Mouse (Mus musculus) MN1 (cell line): ENCODE data around the gene Gripap1.

ENCODE experiments used
- DNase-seq: peaks from one replicate; pipeline ENCODE4 v3.0.0-alpha.2; 2016; ENCODE audit warnings: low spot score

Gene Gripap1

DNA sequence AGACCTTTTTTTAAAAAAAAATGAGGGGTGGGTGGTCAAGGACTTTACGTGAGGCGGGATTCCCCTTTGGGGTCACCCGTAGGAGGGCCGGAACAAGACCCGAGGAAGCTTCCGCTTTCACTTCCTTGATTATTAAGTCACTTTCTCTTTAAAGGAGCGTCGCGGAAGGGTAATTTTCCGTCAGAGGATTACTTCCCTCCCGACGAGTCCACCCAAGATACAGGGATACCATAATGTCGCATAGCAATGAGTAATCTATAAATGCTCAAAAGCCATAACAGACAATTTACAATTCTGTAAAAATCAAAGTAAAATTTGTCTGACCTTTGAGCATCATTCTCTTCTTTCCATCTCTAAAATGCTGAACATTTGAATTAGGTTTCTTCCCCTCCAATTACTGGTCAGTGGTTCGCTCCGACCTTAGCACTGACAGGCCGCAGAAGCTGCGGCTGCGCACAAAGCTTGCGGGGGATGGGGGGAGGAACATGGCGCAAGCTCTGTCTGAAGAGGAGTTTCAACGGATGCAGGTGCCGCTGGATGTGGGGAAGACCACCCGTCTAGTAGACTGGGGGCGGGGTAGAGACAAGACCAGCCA, at the start of gene Gripap1:
Gene Gripap1, plus strand, starts transcription at position 224 of the 595 bp plus-strand sequence.
- DNase-seq: peak; percentile 90

DNA sequence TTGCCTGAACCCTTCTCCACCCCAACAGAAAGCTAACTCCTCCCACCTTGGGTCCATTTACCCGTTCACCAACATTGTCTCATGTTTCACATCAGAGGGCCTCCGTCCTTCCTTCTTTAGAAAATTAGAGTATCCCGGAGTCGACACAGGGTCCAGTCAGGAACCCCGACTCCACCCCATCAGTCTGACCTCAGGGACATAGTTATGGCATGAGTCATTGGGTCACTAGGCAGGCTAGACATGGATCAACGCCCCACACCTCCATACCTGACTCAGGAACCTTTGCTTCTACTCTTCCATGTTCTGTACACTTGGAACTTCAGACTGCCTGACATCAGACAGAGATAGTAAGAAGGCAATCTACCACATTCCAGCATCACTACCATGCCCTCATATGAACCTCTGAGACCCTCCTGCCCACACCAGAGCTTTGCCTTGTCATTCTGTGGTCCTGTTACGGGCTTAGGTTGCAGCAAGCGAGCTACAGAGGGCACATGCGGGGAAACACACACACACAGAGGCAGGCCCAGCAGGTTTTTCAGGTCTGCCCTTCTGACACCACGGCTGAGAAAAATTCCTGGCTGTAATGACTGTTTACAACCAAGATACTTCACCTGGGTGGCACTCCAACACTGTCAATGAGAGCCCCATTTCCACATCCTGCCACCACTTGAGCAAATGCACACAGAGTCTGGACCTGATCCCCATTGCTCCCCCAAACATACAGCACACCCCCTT, 49.3 kb upstream of the Gripap1 start:
- DNase-seq: no peak

DNA sequence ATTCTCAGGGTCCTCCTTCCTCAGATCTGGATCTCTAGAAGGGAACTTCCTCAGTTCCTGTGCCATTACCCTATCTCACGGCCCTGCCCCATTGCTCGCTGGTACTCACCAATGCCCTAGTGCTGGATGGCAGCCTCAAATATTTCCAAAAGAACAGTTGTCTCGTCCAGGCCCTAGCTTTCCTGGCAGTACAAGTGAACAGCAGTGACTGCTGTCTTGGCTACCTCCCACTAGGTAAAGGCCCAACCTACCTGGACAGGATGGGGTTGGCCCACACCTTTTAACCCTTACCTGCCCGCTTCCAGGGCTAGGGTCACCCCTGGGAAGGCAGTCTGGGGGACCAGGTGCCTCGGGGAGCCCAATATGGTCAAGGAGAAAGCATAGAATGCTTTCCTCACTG, 48.5 kb upstream of the Gripap1 start:
- no peak for DNase-seq

DNA sequence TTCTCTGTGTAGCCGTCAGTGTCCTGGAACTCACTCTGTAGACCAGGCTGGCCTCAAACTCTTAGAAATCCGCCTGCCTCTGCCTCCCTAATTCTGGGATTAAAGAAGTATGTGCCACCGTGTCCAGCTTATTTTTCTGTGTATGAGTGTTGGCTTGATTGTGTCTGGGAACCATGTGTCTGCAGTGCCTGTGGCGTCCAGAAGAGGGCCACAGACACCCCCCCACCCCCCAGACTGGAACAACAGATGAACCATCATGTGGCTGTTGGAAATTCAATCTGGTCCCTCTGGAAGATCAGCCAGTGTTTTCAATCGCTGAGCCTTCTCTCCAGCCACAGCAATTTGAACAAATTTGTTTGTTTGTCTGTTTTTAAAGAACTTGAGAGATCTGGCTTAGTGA, 46.1 kb upstream of the Gripap1 start:
- no peak for DNase-seq

GRCm38 (mm10) chrX:7744940-7745339, 44.6 kb upstream of the Gripap1 start:
- DNase-seq: no peak

DNA sequence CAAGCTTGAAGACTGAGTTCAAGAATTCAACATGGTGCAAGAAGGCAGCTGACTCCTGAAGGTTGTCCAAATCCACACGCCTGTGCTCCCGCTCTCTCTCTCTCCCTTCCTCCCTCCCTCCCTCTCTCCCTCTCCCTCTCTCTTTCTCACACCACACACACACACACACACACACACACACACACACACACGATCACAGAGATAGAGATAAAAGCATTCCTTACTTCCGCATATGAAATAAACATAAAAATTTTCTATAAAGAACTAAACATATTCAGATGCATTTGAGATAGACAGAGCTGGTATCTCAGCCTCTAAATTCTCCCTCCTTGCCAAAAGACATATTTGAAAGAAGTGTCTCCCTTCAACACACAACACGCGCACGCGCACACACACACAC, 44.1 kb upstream of the Gripap1 start:
- no peak for DNase-seq

- peak; percentile 84 for DNase-seq
Observed at GRCm38 (mm10) chrX:7750432-7751116, 39.0 kb upstream of the Gripap1 start, which contains the start of gene Ccdc120. Ccdc120 (minus strand) TSS chrX:7750905.

- peak; percentile 40 for DNase-seq
Observed at GRCm38 (mm10) chrX:7753627-7754026, 35.9 kb upstream of the Gripap1 start.

DNA sequence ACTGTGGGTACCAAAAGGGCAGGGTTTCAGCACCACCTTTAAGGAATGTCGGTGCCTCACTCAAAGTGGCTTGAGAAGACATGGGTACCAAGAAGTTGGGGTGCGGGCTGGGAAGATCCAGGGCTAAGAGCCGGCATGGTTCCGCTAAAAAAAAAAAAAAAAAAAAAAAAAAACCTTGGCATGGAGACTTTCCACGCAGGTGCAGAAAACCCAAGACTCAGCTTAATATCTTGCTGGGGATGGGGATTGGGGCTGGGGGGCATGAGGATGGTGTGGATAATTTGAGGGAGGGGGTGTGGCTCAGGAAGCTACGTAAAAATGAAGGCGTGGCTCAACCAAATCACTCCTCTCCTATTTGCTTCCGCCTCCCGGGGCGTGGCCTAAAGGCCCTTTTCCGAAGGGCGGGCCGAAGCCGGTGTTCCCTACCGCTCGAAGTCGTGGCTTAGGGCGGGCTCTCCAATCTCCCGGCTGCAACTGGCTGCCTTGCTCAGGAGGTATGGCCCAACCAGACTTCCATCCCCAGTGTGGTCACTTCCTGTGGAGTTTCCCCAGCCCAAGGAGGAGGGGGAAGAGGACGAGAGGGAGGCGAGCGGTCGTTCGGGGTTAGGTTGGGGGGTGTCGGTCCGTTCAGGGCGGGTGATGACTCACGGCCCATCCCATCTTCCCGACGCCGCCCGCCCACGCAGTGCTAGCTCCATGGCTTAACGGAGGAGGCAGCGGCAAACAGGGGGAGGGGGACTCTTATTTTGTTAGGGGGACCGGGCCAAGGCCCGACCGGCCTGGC, 27.2 kb upstream of the Gripap1 start, which contains the start of gene Tfe3:
Gene Tfe3, plus strand, starts transcription at position 424 of the 784 bp plus-strand sequence.
- DNase-seq: peak; percentile 95

GRCm38 (mm10) chrX:7762921-7763197, 26.7 kb upstream of the Gripap1 start:
- DNase-seq: no peak

- peak; percentile 68 for DNase-seq
Observed at GRCm38 (mm10) chrX:7763631-7764393, 25.8 kb upstream of the Gripap1 start.

DNA sequence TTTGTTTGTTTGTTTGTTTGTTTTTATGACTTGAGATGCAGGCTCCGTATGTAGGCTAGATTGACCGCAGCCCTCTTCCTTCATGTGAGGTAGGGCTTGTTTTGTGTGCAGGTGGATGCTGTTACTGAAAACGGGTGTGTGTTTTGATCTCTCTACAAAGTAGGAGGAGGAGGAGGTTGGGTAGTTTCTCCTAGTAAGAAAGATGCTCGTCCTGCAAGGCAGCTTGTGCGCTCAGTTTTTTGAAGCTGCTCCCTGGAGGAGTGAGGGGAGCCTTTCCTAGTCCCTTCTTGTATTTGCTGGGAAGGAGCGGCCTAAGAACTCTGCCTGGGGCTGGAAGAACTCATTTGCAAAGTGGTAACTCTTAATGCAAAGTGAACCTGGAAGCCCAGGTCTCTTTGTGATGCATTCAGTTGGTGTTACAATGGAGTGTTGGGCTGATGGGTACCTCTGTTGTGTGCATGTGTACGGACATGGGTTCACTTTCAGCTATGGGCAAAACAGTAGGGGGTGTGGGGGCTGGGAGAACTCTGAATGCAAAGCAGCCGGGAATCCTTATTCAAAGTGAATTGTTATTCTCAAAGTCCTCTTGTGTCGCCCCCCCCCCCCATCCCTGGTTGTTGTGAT, 24.8 kb upstream of the Gripap1 start:
- no peak for DNase-seq

GRCm38 (mm10) chrX:7765281-7765670, 24.3 kb upstream of the Gripap1 start:
- DNase-seq: no peak

DNA sequence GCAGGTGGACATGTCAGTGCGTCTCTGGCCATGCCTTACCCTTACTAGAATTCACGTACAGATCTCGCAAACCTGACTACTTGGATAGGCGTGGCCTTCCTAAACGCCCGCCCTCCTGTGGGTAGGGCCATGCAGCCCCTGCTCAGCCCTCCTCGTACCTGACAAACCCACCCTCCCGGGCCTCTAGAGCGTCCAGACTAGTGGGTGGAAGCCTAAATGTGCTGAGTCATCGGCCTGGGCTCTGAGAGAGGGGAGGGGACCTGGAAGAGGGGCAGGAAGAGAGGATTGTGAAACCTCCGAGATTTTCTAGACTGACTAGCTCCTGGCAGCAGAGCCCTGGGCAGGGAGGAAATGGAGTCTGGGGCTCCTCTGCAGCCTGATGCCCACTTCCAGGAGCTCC, 23.8 kb upstream of the Gripap1 start:
- peak; percentile 79 for DNase-seq

- no peak for DNase-seq
Observed at GRCm38 (mm10) chrX:7769302-7770017, 20.1 kb upstream of the Gripap1 start.

DNA sequence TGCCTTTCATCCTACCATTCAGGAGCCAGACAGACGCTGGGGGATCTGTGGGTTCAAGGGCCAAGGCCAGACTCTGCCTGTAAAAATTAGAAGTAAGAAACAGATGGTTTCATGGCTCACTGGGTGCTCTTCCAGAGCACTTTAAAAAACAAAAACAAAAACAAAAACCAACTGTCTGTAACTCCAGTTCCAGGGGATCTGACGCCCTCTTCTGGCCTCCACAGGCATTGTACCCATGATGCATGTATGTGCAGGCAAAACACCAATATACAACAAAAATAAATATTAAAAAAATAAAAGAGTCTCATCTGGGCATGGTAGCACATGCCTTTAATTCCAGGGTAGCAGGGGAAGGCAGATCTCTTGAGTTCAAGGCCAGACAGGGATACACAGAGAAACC, 16.8 kb upstream of the Gripap1 start:
- DNase-seq: no peak

DNA sequence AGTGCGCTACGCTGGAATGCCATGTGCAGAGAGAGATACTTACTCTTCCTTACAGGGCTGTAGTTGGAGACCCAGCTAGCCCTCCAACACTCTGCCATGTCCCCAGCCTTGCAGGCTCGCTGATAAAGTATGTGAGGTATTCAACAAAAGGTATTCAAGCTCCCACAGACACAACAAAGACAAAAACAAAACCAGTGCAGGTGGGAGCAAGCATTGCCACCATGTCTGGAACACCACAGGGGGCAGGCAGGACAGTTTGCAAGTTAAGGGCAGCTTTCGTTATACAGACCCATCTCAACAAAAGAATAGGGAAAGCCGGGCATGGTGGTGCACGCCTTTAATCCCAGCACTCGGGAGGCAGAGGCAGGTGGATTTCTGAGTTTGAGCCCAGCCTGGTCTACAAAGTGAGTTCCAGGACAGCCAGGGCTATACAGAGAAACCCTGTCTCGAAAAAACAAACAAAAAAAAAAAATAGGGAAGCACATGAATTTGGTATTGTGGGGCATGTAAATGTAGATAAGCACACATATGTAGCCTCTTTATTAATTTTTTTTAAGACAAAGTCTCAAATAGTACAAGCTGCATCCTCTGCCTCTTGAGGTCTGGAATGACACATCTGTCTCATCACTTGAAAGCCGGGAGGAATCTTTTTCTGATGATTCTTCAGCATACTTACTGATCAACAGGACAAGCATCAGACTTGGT, 13.9 kb upstream of the Gripap1 start:
- no peak for DNase-seq

DNA sequence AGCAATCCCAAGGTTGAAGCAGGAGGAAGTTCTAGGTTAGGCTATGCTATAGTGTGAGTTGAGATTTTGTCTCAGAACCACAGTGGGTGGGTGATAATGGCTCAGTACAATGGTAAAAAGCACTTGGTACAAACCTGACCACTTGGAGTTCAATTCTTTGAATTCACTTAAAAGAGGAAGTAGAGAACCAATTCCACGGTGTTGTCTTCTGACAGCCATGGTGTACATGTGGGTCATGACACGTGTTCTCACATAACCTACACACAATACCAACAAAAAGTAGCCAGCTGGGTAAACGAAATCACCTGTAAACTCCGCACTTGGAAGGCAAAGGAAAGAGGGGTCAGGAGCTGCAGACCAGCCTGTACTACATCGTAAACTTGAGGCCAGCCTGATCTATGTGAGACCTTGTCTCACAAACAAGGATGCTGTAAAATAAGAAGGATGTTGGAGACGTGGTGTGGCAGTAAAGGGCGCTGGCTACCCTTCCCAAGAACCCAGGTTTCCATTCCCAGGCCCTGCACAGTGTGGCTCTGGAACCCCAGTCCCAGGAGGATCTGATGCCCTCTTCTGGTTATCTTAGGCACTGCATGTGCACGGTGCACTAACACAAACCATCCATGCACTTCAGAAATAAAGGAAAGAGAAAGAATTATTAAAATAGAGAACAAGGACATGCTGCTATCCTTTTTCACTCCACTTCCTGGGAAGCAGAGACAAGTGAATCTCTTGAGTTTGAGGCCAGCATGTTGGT, 13.1 kb upstream of the Gripap1 start:
- DNase-seq: peak; percentile 29
